Mouse (Mus musculus): Measurements from ENCODE around the gene Pgpep1l.

Pgpep1l gene

DNA sequence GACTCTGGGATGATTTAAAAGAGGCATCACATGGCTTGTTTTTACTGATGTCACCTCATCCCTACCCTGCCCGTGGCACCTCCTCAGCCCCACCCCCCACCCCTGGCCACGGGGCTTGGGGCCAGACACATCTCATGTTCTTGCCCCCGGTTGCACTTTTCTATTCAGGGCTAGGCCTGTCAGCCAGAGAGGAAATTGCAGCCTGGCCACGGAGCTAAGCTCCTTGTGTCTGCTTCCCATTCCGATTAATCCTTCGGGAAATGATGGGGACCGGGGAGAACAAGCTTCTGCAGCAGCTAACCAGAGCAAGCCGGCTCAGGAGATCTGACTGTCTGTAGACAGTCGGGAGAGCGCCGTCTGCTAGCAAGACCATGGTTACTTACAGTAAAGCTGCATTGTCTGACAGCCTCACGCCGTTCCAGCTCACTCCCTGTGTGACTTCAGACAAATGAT is 40.7 kb downstream of the Pgpep1l start:
- no peak for ATAC-seq (ENCODE audit: insufficient number of reproducible peaks, low FRiP score, low TSS enrichment)

DNA sequence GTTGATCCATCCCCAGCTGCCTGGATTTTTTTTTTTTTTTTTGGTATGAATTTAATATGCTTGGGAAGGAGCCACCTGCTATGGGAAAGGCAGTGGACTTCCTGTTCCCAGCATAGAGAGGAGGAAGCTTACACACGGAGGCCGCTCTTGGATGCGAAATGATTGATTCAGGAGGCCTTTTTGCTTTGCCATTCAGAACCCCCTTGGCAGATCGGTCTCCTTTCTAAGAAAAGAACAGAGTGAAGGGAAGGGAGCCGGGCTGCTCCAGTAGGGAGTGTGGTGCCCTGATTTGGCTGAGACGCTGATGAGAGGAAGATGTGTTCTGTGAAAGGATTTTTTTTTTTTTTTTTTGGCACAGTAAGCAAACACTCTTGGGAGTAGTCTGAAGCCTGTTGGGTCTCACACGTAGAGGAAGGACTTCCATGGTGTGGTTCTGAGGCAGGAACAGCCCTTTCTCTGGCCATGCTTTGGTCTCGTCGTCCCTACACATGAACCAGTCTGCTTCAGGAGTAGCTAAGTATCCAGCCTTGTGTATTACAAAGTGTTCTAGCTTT is 42.3 kb downstream of the Pgpep1l start:
- no peak for ATAC-seq (ENCODE audit: insufficient number of reproducible peaks, low FRiP score, low TSS enrichment)

- ATAC-seq (ENCODE audit: insufficient number of reproducible peaks, low FRiP score, low TSS enrichment): no peak
Observed at GRCm38 (mm10) chr7:68218879-68219278, 45.2 kb downstream of the Pgpep1l start.

GRCm38 (mm10) chr7:68215522-68216070 is 48.4 kb downstream of the Pgpep1l start:
- no peak for ATAC-seq (ENCODE audit: insufficient number of reproducible peaks, low FRiP score, low TSS enrichment)

- ATAC-seq (ENCODE audit: insufficient number of reproducible peaks, low FRiP score, low TSS enrichment): no peak
Observed at GRCm38 (mm10) chr7:68213842-68214241, 50.2 kb downstream of the Pgpep1l start.

GRCm38 (mm10) chr7:68211883-68212282 is 52.1 kb downstream of the Pgpep1l start:
- 0 out of 2 replicates have a peak, but pooled peaks have one; percentile 46 for ATAC-seq (ENCODE audit: insufficient number of reproducible peaks, low FRiP score, low TSS enrichment)

DNA sequence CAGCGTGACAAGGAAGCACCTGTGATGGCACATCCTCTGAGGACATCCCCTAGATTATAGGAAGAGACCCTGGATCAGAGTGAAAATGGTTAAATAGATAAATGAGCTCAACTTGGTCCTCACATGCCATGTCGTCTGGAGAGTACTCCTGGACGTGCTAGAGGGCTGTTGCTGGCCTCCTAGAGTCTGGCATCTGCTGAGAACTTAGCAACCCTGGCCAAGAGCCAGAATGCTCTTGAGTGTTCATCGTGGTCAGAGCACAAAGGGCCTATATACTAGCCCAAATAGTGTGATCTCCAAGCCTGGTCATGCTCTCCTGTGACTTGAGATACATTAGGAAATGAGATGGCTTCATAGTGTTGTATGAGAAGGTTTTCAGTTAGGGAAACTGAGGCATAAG is 53.6 kb downstream of the Pgpep1l start:
- ATAC-seq (ENCODE audit: insufficient number of reproducible peaks, low FRiP score, low TSS enrichment): no peak

- ATAC-seq (ENCODE audit: insufficient number of reproducible peaks, low FRiP score, low TSS enrichment): no peak
Observed at GRCm38 (mm10) chr7:68209039-68209438, 55.0 kb downstream of the Pgpep1l start.

DNA sequence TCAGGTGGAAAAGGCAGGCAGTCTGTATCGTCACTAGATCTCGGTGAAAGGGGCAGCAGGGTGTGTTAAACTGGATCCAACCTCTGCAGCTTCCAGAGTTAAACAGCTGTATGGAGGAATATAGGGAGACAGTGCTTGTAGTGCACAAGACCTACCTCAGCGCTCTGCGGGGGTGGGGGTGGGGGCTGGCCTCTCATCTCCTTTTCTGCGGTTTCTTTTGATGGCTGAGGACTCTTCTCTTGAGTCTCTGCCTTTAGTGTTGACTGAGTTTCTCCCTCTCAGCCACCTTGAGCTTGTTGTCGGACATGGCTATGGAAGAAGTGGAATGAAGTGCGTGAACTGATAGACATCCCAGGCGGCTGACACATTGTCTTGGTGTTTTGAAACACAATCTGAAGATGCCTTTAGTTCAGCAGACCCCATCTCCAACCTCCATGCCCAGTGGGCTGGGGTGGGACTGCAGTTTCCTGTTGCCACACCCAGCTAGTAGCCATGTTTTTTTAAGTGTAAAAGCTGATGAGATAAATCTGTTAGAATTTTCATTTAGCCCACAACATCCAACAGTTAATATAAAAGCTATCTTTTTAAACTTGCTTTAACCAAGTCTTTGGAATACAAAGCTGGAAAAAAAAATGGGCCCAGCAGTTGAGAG is 58.1 kb downstream of the Pgpep1l start:
- ATAC-seq (ENCODE audit: insufficient number of reproducible peaks, low FRiP score, low TSS enrichment): no peak

DNA sequence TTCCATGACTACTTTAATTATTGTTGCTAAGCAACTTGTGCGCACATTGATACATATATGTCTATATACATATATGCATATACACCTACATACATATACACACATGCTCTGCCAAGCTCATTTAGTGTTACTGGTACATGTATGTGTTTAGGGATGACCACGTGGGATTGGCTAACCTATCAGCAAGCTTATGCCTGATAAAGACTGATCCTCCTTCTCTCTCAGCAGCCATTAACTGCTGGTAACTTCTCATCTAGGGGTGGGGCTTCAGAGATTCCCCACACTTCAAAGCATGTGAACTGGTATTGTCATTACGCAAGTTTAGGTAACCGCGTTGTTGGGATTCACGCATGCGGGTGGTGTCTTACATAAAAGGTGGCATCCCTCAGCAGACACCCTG is 64.4 kb downstream of the Pgpep1l start:
- ATAC-seq (ENCODE audit: insufficient number of reproducible peaks, low FRiP score, low TSS enrichment): no peak

GRCm38 (mm10) chr7:68193958-68194695 is 69.9 kb downstream of the Pgpep1l start:
- ATAC-seq (ENCODE audit: insufficient number of reproducible peaks, low FRiP score, low TSS enrichment): no peak

- ATAC-seq (ENCODE audit: insufficient number of reproducible peaks, low FRiP score, low TSS enrichment): no peak
Observed at GRCm38 (mm10) chr7:68189691-68190456, 74.2 kb downstream of the Pgpep1l start.

- ATAC-seq (ENCODE audit: insufficient number of reproducible peaks, low FRiP score, low TSS enrichment): no peak
Observed at GRCm38 (mm10) chr7:68189211-68189610, 74.8 kb downstream of the Pgpep1l start.
